In genomic region chrX:98618865-98619264, GRCm38 (mm10) we compare ENCODE assay signal across 8 mouse cellular contexts.
DNase-seq lines count a peak whose midpoint lies in the region; ATAC-seq lines count a peak whose summit lies in the region.

No protein-coding gene starts in this region.

- H3K4me2 ChIP-seq in forebrain, embryonic 12.5 days = no peak overlapping the region

- no peak for ATAC-seq in forebrain, embryonic 12.5 days (ENCODE audit: low FRiP score)

- no peaks in the 10 kb centered on the region for H3K36me3 ChIP-seq in forebrain, embryonic 12.5 days (replicated peaks)

- no peaks in the 10 kb centered on the region for H3K9me3 ChIP-seq in forebrain, embryonic 12.5 days

- peak; percentile 32 to 57 for DNase-seq in heart, postnatal 10 days
- DNase-seq in heart, adult 11 months = no peak
- DNase-seq in 416B (ENCODE audit: low read depth) (peak; percentile 48), MEL-GATA-1-ER (ENCODE audit: extremely low read depth, low read depth) (peak; percentile 29)
- DNase-seq in embryo, embryonic 10 days (ENCODE audit: low spot score) = peak; percentile 39
- peak; percentile 13 to 40 for DNase-seq in layer of hippocampus, postnatal 14 days (ENCODE audit: low spot score in 2 of 2)
- peak; percentile 10 to 33 for DNase-seq in right cerebral cortex, adult 2 months (ENCODE audit: low spot score in 2 of 2)

- H3K27ac ChIP-seq in forebrain, embryonic 12.5 days = no peak overlapping the region

- H3K4me1 ChIP-seq in forebrain, embryonic 12.5 days = no peaks in the 10 kb centered on the region

- H3K4me3 ChIP-seq in forebrain, embryonic 12.5 days (replicated peaks) = no peak overlapping the region

- WGBS in forebrain, embryonic 12.5 days = 5% methylated on average over 2 of the region's 2 CpGs

- intact Hi-C loops in heart, postnatal 10 days (cut with DNase I) = loop anchor here (5.0 kb wide), 2 partner anchors 897 to 1187 kb away; no protein-coding TSS in a partner anchor

- H3K9ac ChIP-seq in forebrain, embryonic 12.5 days = no peak overlapping the region

- no peaks in the 10 kb centered on the region for H3K27me3 ChIP-seq in forebrain, embryonic 12.5 days
